Mouse (Mus musculus): ENCODE measurements around the gene H2-K1. TPM values are rescaled to one million over a fixed set of nuclear protein-coding genes. Genes with fewer than 3 reads are reported as not detected.

H2-K1 gene
- total and polyA plus RNA-seq, 2 experiments from 2014 or later = 21.2 to 22.2 TPM

DNA sequence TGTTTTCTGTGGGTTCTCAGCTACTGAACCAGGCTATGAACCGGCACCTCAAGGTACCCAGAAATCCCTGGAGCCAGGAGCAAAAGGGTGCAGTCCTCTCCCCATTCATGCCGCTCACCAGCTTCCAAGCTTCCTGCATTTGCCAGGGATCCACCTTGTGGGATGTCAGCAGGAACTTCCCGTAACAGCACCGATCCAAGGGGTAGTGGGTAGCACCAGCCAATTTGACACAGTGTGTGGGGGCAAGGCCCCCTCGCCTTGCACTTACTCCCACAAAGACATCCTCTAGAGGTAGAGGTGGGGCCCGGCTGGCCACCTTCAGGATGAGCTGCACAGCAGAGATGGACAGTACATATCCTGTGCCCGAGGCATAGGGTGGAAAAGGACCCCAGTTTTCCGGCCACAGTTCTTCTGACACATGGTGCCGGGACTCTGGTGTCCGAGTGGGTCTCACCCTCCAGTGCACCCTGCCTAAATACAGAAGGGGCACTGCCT, 50.0 kb downstream of the H2-K1 start:
- peak overlapping the region; percentile 52 for H3K4me3 ChIP-seq (ENCODE audit: low read depth, low read length)
- no peaks in the 10 kb centered on the region for H3K27me3 ChIP-seq (ENCODE audit: insufficient read depth, low read length)
- 72% methylated on average over 10 of the region's 10 CpGs for WGBS
- H3K27ac ChIP-seq (ENCODE audit: low read depth, low read length) = peak overlapping the region; percentile 91
- H3K4me1 ChIP-seq (ENCODE audit: insufficient read depth, low read length) = peaks cover 13% of the 10 kb centered on the region; the same call in 1 of the 2 replicates
- H3K9ac ChIP-seq (replicated peaks; ENCODE audit: low read length, poor library complexity, severe bottlenecking) = peak overlapping the region; percentile 79
- no peaks in the 10 kb centered on the region for H3K9me3 ChIP-seq (ENCODE audit: low read length)
- H3K36me3 ChIP-seq (ENCODE audit: insufficient read depth, low read length) = peaks cover 25% of the 10 kb centered on the region
- ATAC-seq (ENCODE audit: low FRiP score) = no peak
- TF ChIP-seq CTCF (IDR thresholded peaks at IDR 0.05) = no peak
- peak overlapping the region; percentile 96 for H3K4me2 ChIP-seq (ENCODE audit: low read depth, low read length, poor library complexity, severe bottlenecking)
- DNase-seq (ENCODE audit: low spot score) = no peak

DNA sequence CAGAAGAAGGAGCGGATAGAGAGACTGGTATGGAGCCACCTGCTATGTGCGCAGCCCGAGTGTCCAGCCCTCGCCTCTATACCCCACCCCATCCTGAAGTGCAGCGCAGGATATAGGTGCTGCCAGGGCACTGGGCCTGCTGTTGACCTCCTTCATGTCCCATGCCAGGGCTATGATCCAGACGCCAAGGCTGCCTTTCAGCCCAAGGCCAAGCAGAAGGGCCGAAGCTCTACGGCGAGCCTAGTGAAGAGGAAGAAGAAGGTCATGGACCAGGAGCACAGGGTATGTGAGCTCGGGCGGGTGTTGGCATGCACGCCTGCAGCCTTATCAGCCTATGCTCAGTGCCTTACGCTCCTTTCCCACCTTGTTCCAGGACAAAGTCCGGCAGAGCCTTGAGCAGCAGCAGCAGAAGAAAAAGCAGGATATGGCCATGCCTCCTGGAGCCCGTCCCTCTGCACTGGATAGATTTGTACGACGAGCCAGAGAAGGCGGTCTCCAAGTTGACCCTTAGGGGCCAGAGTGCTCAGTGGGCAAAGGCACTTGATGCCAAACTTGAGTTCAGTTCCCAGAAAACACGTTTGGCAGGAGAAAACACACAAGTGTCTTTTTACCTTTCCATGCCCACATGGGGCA, 51.1 kb downstream of the H2-K1 start:
- Histone ChIP-seq H3K9ac (replicated peaks; ENCODE audit: low read length, poor library complexity, severe bottlenecking) (no peak overlapping the region), H3K4me1 (ENCODE audit: insufficient read depth, low read length) (peaks cover 6% of the 10 kb centered on the region; the same call in 1 of the 2 replicates), H3K27ac (ENCODE audit: low read depth, low read length) (no peak overlapping the region), H3K9me3 (ENCODE audit: low read length) (no peaks in the 10 kb centered on the region), H3K4me2 (ENCODE audit: low read depth, low read length, poor library complexity, severe bottlenecking) (no peak overlapping the region), H3K36me3 (ENCODE audit: insufficient read depth, low read length) (peaks cover 35% of the 10 kb centered on the region), H3K27me3 (ENCODE audit: insufficient read depth, low read length) (no peaks in the 10 kb centered on the region), H3K4me3 (ENCODE audit: low read depth, low read length) (no peak overlapping the region)
- DNase-seq (ENCODE audit: low spot score) (no peak), ATAC-seq (ENCODE audit: low FRiP score) (no peak)
- TF ChIP-seq CTCF (IDR thresholded peaks at IDR 0.05) = no peak
- WGBS = 91% methylated on average over 19 of the region's 19 CpGs

DNA sequence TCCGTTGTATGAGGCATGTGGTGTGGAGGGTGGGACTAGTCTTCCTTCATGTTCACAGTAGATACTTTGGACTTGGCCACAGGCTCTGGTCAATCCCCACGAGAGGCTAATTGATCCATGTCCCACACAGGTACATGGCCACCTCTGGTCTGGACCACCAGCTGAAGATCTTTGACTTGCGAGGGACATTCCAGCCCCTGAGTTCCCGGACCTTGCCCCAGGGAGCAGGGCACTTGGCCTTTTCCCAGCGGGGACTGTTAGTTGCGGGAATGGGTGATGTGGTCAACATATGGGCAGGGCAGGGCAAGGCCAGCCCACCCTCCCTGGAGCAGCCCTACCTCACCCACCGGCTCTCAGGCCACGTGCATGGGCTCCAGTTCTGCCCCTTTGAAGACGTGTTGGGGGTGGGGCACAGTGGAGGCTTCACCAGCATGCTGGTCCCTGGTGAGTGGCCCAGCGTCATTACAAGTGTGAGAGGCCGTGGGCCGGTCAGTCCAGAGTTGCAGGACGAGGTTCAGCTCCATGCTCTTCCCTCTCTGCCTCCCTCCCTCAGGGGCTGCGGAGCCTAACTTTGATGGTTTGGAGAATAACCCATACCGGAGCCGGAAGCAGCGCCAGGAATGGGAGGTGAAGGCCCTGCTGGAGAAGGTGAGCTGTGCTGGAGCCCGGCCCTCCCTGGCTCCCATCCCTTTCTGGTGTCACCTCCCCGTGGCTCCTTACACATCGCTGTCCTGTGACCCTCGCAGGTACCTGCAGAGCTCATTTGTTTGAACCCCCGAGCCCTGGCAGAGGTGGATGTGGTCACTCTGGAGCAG, 51.9 kb downstream of the H2-K1 start:
- peaks cover 36% of the 10 kb centered on the region for H3K36me3 ChIP-seq (ENCODE audit: insufficient read depth, low read length)
- no peaks in the 10 kb centered on the region for H3K27me3 ChIP-seq (ENCODE audit: insufficient read depth, low read length)
- H3K9ac ChIP-seq (replicated peaks; ENCODE audit: low read length, poor library complexity, severe bottlenecking) = no peak overlapping the region
- no peaks in the 10 kb centered on the region for H3K9me3 ChIP-seq (ENCODE audit: low read length)
- no peak for DNase-seq (ENCODE audit: low spot score)
- WGBS = 89% methylated on average over 22 of the region's 22 CpGs
- peaks cover 5% of the 10 kb centered on the region; the same call in 1 of the 2 replicates for H3K4me1 ChIP-seq (ENCODE audit: insufficient read depth, low read length)
- no peak overlapping the region for H3K4me2 ChIP-seq (ENCODE audit: low read depth, low read length, poor library complexity, severe bottlenecking)
- H3K27ac ChIP-seq (ENCODE audit: low read depth, low read length) = no peak overlapping the region
- no peak overlapping the region for H3K4me3 ChIP-seq (ENCODE audit: low read depth, low read length)
- ATAC-seq (ENCODE audit: low FRiP score) = no peak
- no peak for TF ChIP-seq CTCF (IDR thresholded peaks at IDR 0.05)

DNA sequence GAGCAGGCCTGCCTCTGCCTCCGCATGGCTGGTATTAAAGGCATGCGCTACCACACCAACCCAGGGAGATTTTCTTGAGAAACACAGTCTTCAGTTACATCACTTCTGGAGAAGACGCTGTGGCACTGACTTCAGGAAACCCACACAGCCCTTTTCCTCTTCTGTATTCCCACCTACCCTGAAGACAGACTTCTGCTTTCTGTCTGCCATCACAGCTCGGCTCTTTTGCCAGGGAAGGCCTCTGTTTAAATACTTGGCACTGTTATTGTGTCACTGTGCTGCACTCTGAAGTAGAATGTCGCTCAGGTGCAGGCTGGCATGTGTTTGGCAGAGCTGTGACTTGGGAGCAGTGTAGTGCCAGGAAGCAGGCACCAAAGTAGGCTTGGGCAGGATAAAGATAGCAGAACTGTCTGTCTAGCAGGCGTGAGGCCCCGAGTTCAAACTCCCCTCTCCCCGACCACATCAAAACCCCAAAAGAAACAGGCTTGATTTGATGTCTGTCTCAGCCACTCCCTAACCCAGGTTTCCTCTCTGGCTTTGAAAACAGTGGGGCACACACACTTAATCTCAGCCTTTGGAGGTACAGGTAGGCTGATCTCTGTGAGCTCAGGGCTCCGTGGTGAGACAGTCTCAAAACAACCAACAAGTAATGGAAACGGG, 52.6 kb downstream of the H2-K1 start:
- WGBS = 91% methylated on average over 10 of the region's 10 CpGs
- Histone ChIP-seq H3K36me3 (ENCODE audit: insufficient read depth, low read length) (peaks cover 31% of the 10 kb centered on the region), H3K4me3 (ENCODE audit: low read depth, low read length) (no peak overlapping the region), H3K27me3 (ENCODE audit: insufficient read depth, low read length) (no peaks in the 10 kb centered on the region), H3K9me3 (ENCODE audit: low read length) (no peaks in the 10 kb centered on the region), H3K9ac (replicated peaks; ENCODE audit: low read length, poor library complexity, severe bottlenecking) (no peak overlapping the region), H3K27ac (ENCODE audit: low read depth, low read length) (no peak overlapping the region), H3K4me2 (ENCODE audit: low read depth, low read length, poor library complexity, severe bottlenecking) (no peak overlapping the region), H3K4me1 (ENCODE audit: insufficient read depth, low read length) (peaks cover 5% of the 10 kb centered on the region; the same call in 1 of the 2 replicates)
- no peak for ATAC-seq (ENCODE audit: low FRiP score)
- TF ChIP-seq CTCF (IDR thresholded peaks at IDR 0.05) = no peak
- DNase-seq (ENCODE audit: low spot score) = no peak

MicroRNAs within 50 kb of the gene (microRNA counts, 519-probe panel; counts per million panel counts)
- microRNA mmu-miR-219 = 4,244 counts per million, percentile 84 among the panel's probes with 10 or more counts

Small RNAs within 50 kb of the gene (microRNA-seq; reads per million reads assigned to microRNA genes)
- gene Mir219a-1 (ENCODE audit: borderline number of aligned reads) (not detected), gene Mir219c (ENCODE audit: borderline number of aligned reads) (not detected)

Other genes with a start within 250 kb of the H2-K1 start
Only the 30 nearest of the 33 such genes appear.
- gene Kank3, start 189.8 kb downstream of the H2-K1 start, total RNA-seq (2014; rRNA removed) = 19.8 and 38.4 TPM in 2 replicates
- 46.2 and 50.0 TPM in 2 replicates for gene Kank3, start 189.8 kb downstream of the H2-K1 start, polyA plus RNA-seq (2015; fragmentation: Nextera tagmentation; extraction: Ambion mirVana)
- 348 and 379 TPM in 2 replicates for gene Rps28, start 175.8 kb downstream of the H2-K1 start, total RNA-seq (2014; rRNA removed)
- 513 and 564 TPM in 2 replicates for gene Rps28, start 175.8 kb downstream of the H2-K1 start, polyA plus RNA-seq (2015; fragmentation: Nextera tagmentation; extraction: Ambion mirVana)
- 211 and 345 TPM in 2 replicates for gene Ndufa7, start 175.8 kb downstream of the H2-K1 start, total RNA-seq (2014; rRNA removed)
- gene Ndufa7, start 175.8 kb downstream of the H2-K1 start, polyA plus RNA-seq (2015; fragmentation: Nextera tagmentation; extraction: Ambion mirVana) = 501 and 560 TPM in 2 replicates
- 24.4 and 26.7 TPM in 2 replicates for gene Cd320, start 157.3 kb downstream of the H2-K1 start, total RNA-seq (2014; rRNA removed)
- 46.8 and 50.0 TPM in 2 replicates for gene Cd320, start 157.3 kb downstream of the H2-K1 start, polyA plus RNA-seq (2015; fragmentation: Nextera tagmentation; extraction: Ambion mirVana)
- gene Gm7029, start 126.5 kb downstream of the H2-K1 start, total RNA-seq (2014; rRNA removed) = not detected in 2 replicates
- not detected in 2 replicates for gene Gm7029, start 126.5 kb downstream of the H2-K1 start, polyA plus RNA-seq (2015; fragmentation: Nextera tagmentation; extraction: Ambion mirVana)
- 4.3 and 5.0 TPM in 2 replicates for gene Kifc1, start 109.7 kb downstream of the H2-K1 start, total RNA-seq (2014; rRNA removed)
- 1.4 and 2.2 TPM in 2 replicates for gene Kifc1, start 109.7 kb downstream of the H2-K1 start, polyA plus RNA-seq (2015; fragmentation: Nextera tagmentation; extraction: Ambion mirVana)
- gene Platr17, start 95.2 kb downstream of the H2-K1 start, total RNA-seq (2014; rRNA removed) = 0.22 and 0.33 TPM in 2 replicates
- 1.4 and 1.5 TPM in 2 replicates for gene Platr17, start 95.2 kb downstream of the H2-K1 start, polyA plus RNA-seq (2015; fragmentation: Nextera tagmentation; extraction: Ambion mirVana)
- 52.3 and 55.7 TPM in 2 replicates for gene Daxx, start 90.9 kb downstream of the H2-K1 start, total RNA-seq (2014; rRNA removed)
- gene Daxx, start 90.9 kb downstream of the H2-K1 start, polyA plus RNA-seq (2015; fragmentation: Nextera tagmentation; extraction: Ambion mirVana) = 42.9 and 44.3 TPM in 2 replicates
- gene Tapbp, start 84.4 kb downstream of the H2-K1 start, total RNA-seq (2014; rRNA removed) = 41.4 and 44.4 TPM in 2 replicates
- 29.0 and 29.1 TPM in 2 replicates for gene Tapbp, start 84.4 kb downstream of the H2-K1 start, polyA plus RNA-seq (2015; fragmentation: Nextera tagmentation; extraction: Ambion mirVana)
- 44.3 and 50.9 TPM in 2 replicates for gene Zbtb22, start 84.4 kb downstream of the H2-K1 start, total RNA-seq (2014; rRNA removed)
- gene Zbtb22, start 84.4 kb downstream of the H2-K1 start, polyA plus RNA-seq (2015; fragmentation: Nextera tagmentation; extraction: Ambion mirVana) = 18.5 and 18.6 TPM in 2 replicates
- 81.8 and 83.0 TPM in 2 replicates for gene Rgl2, start 70.8 kb downstream of the H2-K1 start, total RNA-seq (2014; rRNA removed)
- gene Rgl2, start 70.8 kb downstream of the H2-K1 start, polyA plus RNA-seq (2015; fragmentation: Nextera tagmentation; extraction: Ambion mirVana) = 33.1 and 38.2 TPM in 2 replicates
- 47.9 and 60.9 TPM in 2 replicates for gene Pfdn6, start 60.0 kb downstream of the H2-K1 start, total RNA-seq (2014; rRNA removed)
- gene Pfdn6, start 60.0 kb downstream of the H2-K1 start, polyA plus RNA-seq (2015; fragmentation: Nextera tagmentation; extraction: Ambion mirVana) = 170 and 185 TPM in 2 replicates
- 14.3 and 15.7 TPM in 2 replicates for gene Wdr46, start 59.7 kb downstream of the H2-K1 start, total RNA-seq (2014; rRNA removed)
- gene Wdr46, start 59.7 kb downstream of the H2-K1 start, polyA plus RNA-seq (2015; fragmentation: Nextera tagmentation; extraction: Ambion mirVana) = 14.6 and 17.3 TPM in 2 replicates
- 8.6 and 14.1 TPM in 2 replicates for gene B3galt4, start 48.9 kb downstream of the H2-K1 start, total RNA-seq (2014; rRNA removed)
- gene B3galt4, start 48.9 kb downstream of the H2-K1 start, polyA plus RNA-seq (2015; fragmentation: Nextera tagmentation; extraction: Ambion mirVana) = 11.1 and 14.0 TPM in 2 replicates
- gene Vps52, start 44.5 kb downstream of the H2-K1 start, total RNA-seq (2014; rRNA removed) = 39.5 and 46.1 TPM in 2 replicates
- 65.8 and 68.6 TPM in 2 replicates for gene Vps52, start 44.5 kb downstream of the H2-K1 start, polyA plus RNA-seq (2015; fragmentation: Nextera tagmentation; extraction: Ambion mirVana)
- 742 and 975 TPM in 2 replicates for gene Rps18, start 44.3 kb downstream of the H2-K1 start, total RNA-seq (2014; rRNA removed)
- 751 and 769 TPM in 2 replicates for gene Rps18, start 44.3 kb downstream of the H2-K1 start, polyA plus RNA-seq (2015; fragmentation: Nextera tagmentation; extraction: Ambion mirVana)
- gene Ring1, start 24.3 kb upstream of the H2-K1 start, total RNA-seq (2014; rRNA removed) = 19.5 and 23.4 TPM in 2 replicates
- 17.3 and 19.5 TPM in 2 replicates for gene Ring1, start 24.3 kb upstream of the H2-K1 start, polyA plus RNA-seq (2015; fragmentation: Nextera tagmentation; extraction: Ambion mirVana)
- gene H2-Ke6, start 27.7 kb upstream of the H2-K1 start, total RNA-seq (2014; rRNA removed) = 58.4 and 67.6 TPM in 2 replicates
- gene H2-Ke6, start 27.7 kb upstream of the H2-K1 start, polyA plus RNA-seq (2015; fragmentation: Nextera tagmentation; extraction: Ambion mirVana) = 53.6 and 54.7 TPM in 2 replicates
- 170 and 229 TPM in 2 replicates for gene Slc39a7, start 31.3 kb upstream of the H2-K1 start, total RNA-seq (2014; rRNA removed)
- 152 and 156 TPM in 2 replicates for gene Slc39a7, start 31.3 kb upstream of the H2-K1 start, polyA plus RNA-seq (2015; fragmentation: Nextera tagmentation; extraction: Ambion mirVana)
- gene Rxrb, start 31.5 kb upstream of the H2-K1 start, total RNA-seq (2014; rRNA removed) = 53.6 and 61.2 TPM in 2 replicates
- gene Rxrb, start 31.5 kb upstream of the H2-K1 start, polyA plus RNA-seq (2015; fragmentation: Nextera tagmentation; extraction: Ambion mirVana) = 52.7 and 53.7 TPM in 2 replicates
- gene Col11a2, start 39.1 kb upstream of the H2-K1 start, total RNA-seq (2014; rRNA removed) = 17.9 and 24.3 TPM in 2 replicates
- 4.1 and 4.6 TPM in 2 replicates for gene Col11a2, start 39.1 kb upstream of the H2-K1 start, polyA plus RNA-seq (2015; fragmentation: Nextera tagmentation; extraction: Ambion mirVana)
- gene H2-Oa, start 92.0 kb upstream of the H2-K1 start, total RNA-seq (2014; rRNA removed) = not detected in 2 replicates
- 0.23 TPM in 1 of 2 replicates, not detected in the other for gene H2-Oa, start 92.0 kb upstream of the H2-K1 start, polyA plus RNA-seq (2015; fragmentation: Nextera tagmentation; extraction: Ambion mirVana)
- gene H2-DMa, start 119.2 kb upstream of the H2-K1 start, total RNA-seq (2014; rRNA removed) = 23.8 and 39.0 TPM in 2 replicates
- gene H2-DMa, start 119.2 kb upstream of the H2-K1 start, polyA plus RNA-seq (2015; fragmentation: Nextera tagmentation; extraction: Ambion mirVana) = 24.8 and 26.1 TPM in 2 replicates
- gene Brd2, start 122.3 kb upstream of the H2-K1 start, total RNA-seq (2014; rRNA removed) = 219 and 233 TPM in 2 replicates
- gene Brd2, start 122.3 kb upstream of the H2-K1 start, polyA plus RNA-seq (2015; fragmentation: Nextera tagmentation; extraction: Ambion mirVana) = 107 and 124 TPM in 2 replicates
- 0.16 and 0.47 TPM in 2 replicates for gene H2-DMb2, start 143.0 kb upstream of the H2-K1 start, total RNA-seq (2014; rRNA removed)
- 1.4 and 1.6 TPM in 2 replicates for gene H2-DMb2, start 143.0 kb upstream of the H2-K1 start, polyA plus RNA-seq (2015; fragmentation: Nextera tagmentation; extraction: Ambion mirVana)
- 0.47 and 4.7 TPM in 2 replicates for gene H2-DMb1, start 152.7 kb upstream of the H2-K1 start, total RNA-seq (2014; rRNA removed)
- 1.6 and 2.3 TPM in 2 replicates for gene H2-DMb1, start 152.7 kb upstream of the H2-K1 start, polyA plus RNA-seq (2015; fragmentation: Nextera tagmentation; extraction: Ambion mirVana)
- gene Tap1, start 187.2 kb upstream of the H2-K1 start, total RNA-seq (2014; rRNA removed) = 7.1 and 16.5 TPM in 2 replicates
- 7.7 and 8.3 TPM in 2 replicates for gene Tap1, start 187.2 kb upstream of the H2-K1 start, polyA plus RNA-seq (2015; fragmentation: Nextera tagmentation; extraction: Ambion mirVana)
- 0.99 and 1.1 TPM in 2 replicates for gene Psmb9, start 187.4 kb upstream of the H2-K1 start, total RNA-seq (2014; rRNA removed)
- gene Psmb9, start 187.4 kb upstream of the H2-K1 start, polyA plus RNA-seq (2015; fragmentation: Nextera tagmentation; extraction: Ambion mirVana) = 2.0 and 3.3 TPM in 2 replicates
- gene Psmb8, start 197.4 kb upstream of the H2-K1 start, total RNA-seq (2014; rRNA removed) = 1.7 and 2.8 TPM in 2 replicates
- 4.2 and 5.3 TPM in 2 replicates for gene Psmb8, start 197.4 kb upstream of the H2-K1 start, polyA plus RNA-seq (2015; fragmentation: Nextera tagmentation; extraction: Ambion mirVana)
- 1.8 and 2.0 TPM in 2 replicates for gene Tap2, start 203.2 kb upstream of the H2-K1 start, total RNA-seq (2014; rRNA removed)
- 2.9 and 4.2 TPM in 2 replicates for gene Tap2, start 203.2 kb upstream of the H2-K1 start, polyA plus RNA-seq (2015; fragmentation: Nextera tagmentation; extraction: Ambion mirVana)